Mouse (Mus musculus): ENCODE data around the gene Got1. TPM values are rescaled to one million over a fixed set of nuclear protein-coding genes. Genes with fewer than 3 reads are reported as not detected.

Gene Got1
- polyA plus RNA-seq, 1 experiment: 48.1 TPM

DNA sequence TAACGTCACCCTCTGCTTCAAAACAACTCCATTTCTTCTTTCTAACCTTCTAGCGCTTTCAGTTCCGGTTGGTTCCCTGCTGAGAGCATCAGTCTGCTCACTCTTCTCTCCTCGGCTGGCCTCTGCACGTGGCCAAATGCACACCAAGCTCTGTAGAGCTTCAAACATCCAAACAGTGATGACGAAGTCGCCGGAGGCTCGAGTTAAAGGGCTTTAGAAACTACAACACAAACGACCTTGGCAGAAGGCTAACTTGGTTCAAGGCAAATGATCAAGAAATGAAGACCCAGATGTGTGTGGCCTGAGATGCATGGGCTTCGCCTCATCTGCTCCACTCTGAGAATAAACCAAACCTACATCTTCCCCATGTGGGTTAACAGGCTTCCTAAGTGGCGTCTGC, 854 bp downstream of the Got1 start:
- peak overlapping the region; percentile 85 for H3K4me3 ChIP-seq (ENCODE audit: insufficient read depth, low read length)
- H3K4me1 ChIP-seq (ENCODE audit: control insufficient read depth, insufficient read depth, low read length): peaks cover 10% of the 10 kb centered on the region; the same call in 1 of the 2 replicates
- peak overlapping the region; percentile 58; the same call in 1 of the 2 replicates for H3K27ac ChIP-seq (ENCODE audit: insufficient read depth, low read length)
- no peak for TF ChIP-seq CTCF (IDR thresholded peaks at IDR 0.05; ENCODE audit: borderline replicate concordance, insufficient read depth, low read length)
- TF ChIP-seq POLR2A (IDR thresholded peaks at IDR 0.05; ENCODE audit: low read depth, low read length): no peak

DNA sequence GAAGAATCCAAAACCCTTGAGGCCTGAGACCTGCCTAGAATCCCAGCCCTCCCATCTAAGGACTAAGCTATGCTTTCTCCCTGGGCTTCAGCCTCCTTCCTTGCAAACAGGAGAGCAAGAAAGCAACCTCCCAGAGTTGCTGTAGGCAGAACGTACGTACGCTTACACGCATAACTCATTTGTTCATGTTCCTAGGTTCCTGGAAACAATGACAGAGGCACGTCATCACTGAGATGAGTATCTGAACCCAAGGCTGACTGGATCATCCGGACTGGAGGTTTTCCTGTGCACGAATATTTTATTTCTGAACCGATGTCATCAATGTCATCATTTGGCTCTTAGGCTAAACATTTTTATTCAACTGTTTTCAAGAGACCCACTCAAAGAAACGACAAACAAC, 2.4 kb downstream of the Got1 start:
- H3K27ac ChIP-seq (ENCODE audit: insufficient read depth, low read length): no peak overlapping the region
- H3K4me3 ChIP-seq (ENCODE audit: insufficient read depth, low read length): no peak overlapping the region
- peaks cover 12% of the 10 kb centered on the region; the same call in 1 of the 2 replicates for H3K4me1 ChIP-seq (ENCODE audit: control insufficient read depth, insufficient read depth, low read length)
- TF ChIP-seq POLR2A (IDR thresholded peaks at IDR 0.05; ENCODE audit: low read depth, low read length): no peak
- no peak for TF ChIP-seq CTCF (IDR thresholded peaks at IDR 0.05; ENCODE audit: borderline replicate concordance, insufficient read depth, low read length)

DNA sequence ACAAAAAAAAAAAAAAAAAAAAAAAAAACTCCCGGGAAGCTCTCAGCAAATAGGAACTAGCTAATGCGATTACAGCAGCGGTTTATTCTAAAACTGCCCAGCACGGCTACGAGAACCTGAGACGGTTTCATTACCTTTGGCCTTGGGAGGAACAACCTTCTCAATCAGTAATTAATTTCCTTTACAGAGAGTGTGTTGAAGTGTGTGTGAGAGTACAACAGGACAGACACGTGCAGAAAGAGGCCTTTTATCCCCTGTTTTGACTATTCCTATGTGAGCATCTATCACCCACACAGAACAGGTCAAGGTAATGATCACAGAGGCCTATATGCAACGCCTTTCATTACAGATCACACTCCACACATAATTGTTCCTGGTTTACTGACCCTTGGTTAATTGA, 3.0 kb downstream of the Got1 start:
- H3K4me3 ChIP-seq (ENCODE audit: insufficient read depth, low read length): no peak overlapping the region
- H3K4me1 ChIP-seq (ENCODE audit: control insufficient read depth, insufficient read depth, low read length): peaks cover 12% of the 10 kb centered on the region; the same call in 1 of the 2 replicates
- no peak for TF ChIP-seq CTCF (IDR thresholded peaks at IDR 0.05; ENCODE audit: borderline replicate concordance, insufficient read depth, low read length)
- no peak for TF ChIP-seq POLR2A (IDR thresholded peaks at IDR 0.05; ENCODE audit: low read depth, low read length)
- H3K27ac ChIP-seq (ENCODE audit: insufficient read depth, low read length): no peak overlapping the region

DNA sequence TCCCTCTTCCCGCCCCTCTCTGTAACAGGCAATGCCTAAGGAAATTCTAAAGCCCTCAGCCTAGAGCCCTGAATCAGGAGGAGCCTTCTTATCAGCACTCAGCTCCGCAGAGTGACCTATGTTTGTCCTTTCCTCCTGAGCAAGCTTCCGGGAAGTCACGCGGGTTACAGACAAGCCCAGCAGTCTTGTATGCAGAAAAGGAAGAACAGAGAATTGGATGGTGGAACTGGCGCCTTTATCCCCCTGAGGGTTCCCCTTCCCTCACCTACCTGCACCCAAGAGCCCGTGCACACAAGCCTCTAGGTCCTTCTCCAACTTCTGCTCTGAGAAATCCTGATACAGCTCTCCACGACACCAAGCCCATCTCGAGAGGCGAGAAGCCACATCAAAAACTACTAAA, 4.0 kb downstream of the Got1 start:
- TF ChIP-seq CTCF (IDR thresholded peaks at IDR 0.05; ENCODE audit: borderline replicate concordance, insufficient read depth, low read length) (no peak), POLR2A (IDR thresholded peaks at IDR 0.05; ENCODE audit: low read depth, low read length) (no peak)
- Histone ChIP-seq H3K27ac (ENCODE audit: insufficient read depth, low read length) (no peak overlapping the region), H3K4me1 (ENCODE audit: control insufficient read depth, insufficient read depth, low read length) (peaks cover 11% of the 10 kb centered on the region; the same call in 1 of the 2 replicates), H3K4me3 (ENCODE audit: insufficient read depth, low read length) (no peak overlapping the region)

DNA sequence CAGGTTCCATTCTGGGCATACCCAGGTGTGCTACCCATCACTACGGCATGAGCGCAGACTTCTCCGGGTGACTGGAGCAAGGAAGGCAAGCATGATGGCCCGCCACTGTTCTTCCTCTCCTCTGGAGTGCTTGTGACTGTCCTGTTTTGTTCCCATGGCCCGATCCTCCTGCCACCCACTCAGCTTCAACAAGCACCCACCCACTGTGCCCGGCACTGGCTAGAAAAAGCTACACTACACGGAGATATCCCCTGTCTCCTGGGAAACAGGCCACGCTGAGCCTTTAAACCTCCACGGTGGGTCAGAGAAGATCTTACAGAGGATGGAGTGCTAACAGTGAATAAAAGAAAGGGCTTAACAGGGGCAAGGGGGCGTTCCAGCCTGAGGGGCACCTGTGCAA, 5.2 kb downstream of the Got1 start:
- no peak overlapping the region for H3K4me3 ChIP-seq (ENCODE audit: insufficient read depth, low read length)
- no peak for TF ChIP-seq CTCF (IDR thresholded peaks at IDR 0.05; ENCODE audit: borderline replicate concordance, insufficient read depth, low read length)
- no peak for TF ChIP-seq POLR2A (IDR thresholded peaks at IDR 0.05; ENCODE audit: low read depth, low read length)

DNA sequence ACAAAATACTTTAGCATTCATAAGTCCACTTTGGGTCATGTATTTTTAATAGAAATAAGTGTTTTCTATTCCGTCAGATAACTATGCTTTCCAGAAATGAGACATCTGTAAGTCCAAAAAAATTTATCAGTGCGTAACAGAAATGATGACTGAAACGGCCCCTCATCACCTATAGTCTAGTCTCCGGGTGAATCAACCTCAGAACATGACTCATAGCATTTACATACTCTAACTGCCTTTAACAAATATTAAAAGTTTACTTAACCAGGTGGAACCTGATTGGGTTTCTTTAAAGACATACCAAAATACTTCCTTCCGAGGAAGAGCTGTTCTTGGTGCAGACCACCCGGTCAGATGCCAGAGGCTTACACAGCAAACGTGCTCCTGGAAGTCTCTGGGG, 6.1 kb downstream of the Got1 start:
- Histone ChIP-seq H3K27ac (ENCODE audit: insufficient read depth, low read length) (no peak overlapping the region), H3K4me3 (ENCODE audit: insufficient read depth, low read length) (no peak overlapping the region), H3K4me1 (ENCODE audit: control insufficient read depth, insufficient read depth, low read length) (peaks cover 7% of the 10 kb centered on the region; the same call in 1 of the 2 replicates)
- TF ChIP-seq POLR2A (IDR thresholded peaks at IDR 0.05; ENCODE audit: low read depth, low read length) (no peak), CTCF (IDR thresholded peaks at IDR 0.05; ENCODE audit: borderline replicate concordance, insufficient read depth, low read length) (no peak)

More for the DNA sequence above, 5.2 kb downstream of the Got1 start:
- H3K4me1 ChIP-seq (ENCODE audit: control insufficient read depth, insufficient read depth, low read length): peaks cover 7% of the 10 kb centered on the region; the same call in 1 of the 2 replicates
- no peak overlapping the region for H3K27ac ChIP-seq (ENCODE audit: insufficient read depth, low read length)

DNA sequence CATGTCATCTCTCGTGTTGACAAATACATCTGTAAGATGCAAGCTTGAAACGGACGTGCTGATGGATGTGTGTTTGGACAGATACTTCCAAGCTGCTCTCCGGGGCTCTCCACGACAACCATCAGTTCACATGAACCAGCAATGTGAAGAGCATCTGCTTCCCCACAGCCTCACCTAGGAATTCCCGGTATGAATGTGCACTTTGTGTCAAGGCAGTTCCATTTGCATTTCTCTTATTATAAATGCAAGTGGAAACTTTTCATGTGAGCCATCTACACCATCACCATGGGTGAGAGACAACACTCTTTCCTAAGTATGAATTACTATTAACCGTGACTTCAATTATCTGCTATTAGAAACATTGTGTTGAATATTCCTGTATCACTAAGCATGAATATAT, 6.6 kb downstream of the Got1 start:
- no peak for TF ChIP-seq CTCF (IDR thresholded peaks at IDR 0.05; ENCODE audit: borderline replicate concordance, insufficient read depth, low read length)
- no peak for TF ChIP-seq POLR2A (IDR thresholded peaks at IDR 0.05; ENCODE audit: low read depth, low read length)
- H3K27ac ChIP-seq (ENCODE audit: insufficient read depth, low read length): no peak overlapping the region
- H3K4me3 ChIP-seq (ENCODE audit: insufficient read depth, low read length): no peak overlapping the region
- H3K4me1 ChIP-seq (ENCODE audit: control insufficient read depth, insufficient read depth, low read length): peaks cover 7% of the 10 kb centered on the region; the same call in 1 of the 2 replicates

DNA sequence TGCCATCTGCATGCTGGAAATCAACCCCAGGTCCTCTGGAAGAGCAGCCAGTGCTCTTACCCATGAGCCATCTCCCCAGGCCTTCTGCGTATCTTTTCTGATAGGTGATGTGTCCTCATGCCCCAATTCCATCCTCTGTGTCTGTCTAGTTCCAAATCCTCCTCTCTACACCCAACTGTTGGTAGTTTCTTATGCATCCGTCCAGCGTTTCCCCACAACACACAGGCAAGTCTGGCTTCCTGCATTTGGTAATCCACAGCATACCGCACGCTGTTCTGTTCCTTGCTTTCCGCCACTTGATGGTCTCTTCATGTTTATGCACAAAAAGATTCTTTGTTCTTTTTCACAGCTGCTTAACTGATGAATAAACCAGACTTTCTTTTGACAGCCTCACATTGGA, 7.1 kb downstream of the Got1 start:
- Histone ChIP-seq H3K4me1 (ENCODE audit: control insufficient read depth, insufficient read depth, low read length) (peaks cover 7% of the 10 kb centered on the region; the same call in 1 of the 2 replicates), H3K27ac (ENCODE audit: insufficient read depth, low read length) (no peak overlapping the region), H3K4me3 (ENCODE audit: insufficient read depth, low read length) (no peak overlapping the region)
- TF ChIP-seq CTCF (IDR thresholded peaks at IDR 0.05; ENCODE audit: borderline replicate concordance, insufficient read depth, low read length): no peak

DNA sequence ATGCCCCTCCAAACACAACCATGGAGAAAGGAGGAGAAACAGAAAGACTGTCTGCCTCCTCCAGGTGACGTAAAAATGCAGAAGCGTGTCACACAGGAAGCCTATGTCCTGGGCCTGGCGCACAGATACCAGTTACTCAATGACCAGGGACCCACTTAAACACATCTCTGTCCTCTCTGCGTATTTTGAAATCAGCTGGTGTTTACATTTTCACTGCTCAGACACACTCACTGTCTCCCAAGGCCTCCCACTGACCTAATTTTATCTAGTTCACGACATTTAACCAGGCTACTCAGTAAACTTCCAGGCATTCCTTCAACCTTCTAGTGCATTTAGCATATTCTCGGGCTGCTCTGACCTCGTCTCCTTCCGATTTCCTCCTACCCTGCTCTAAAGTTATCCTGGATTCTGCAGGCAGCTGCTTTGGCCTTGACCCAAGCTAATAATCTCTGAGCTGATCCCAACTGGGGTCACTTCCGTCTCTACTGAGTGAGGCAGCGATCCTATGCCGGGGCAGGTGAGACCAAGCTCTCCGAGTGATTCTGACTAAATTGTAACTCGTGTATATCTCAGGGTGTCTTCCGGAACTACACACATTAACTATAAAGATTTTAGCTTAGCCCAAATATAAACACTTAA, 7.9 kb downstream of the Got1 start:
- Histone ChIP-seq H3K27ac (ENCODE audit: insufficient read depth, low read length) (no peak overlapping the region), H3K4me1 (ENCODE audit: control insufficient read depth, insufficient read depth, low read length) (peaks cover 3% of the 10 kb centered on the region; the same call in 1 of the 2 replicates), H3K4me3 (ENCODE audit: insufficient read depth, low read length) (no peak overlapping the region)
- TF ChIP-seq POLR2A (IDR thresholded peaks at IDR 0.05; ENCODE audit: low read depth, low read length) (no peak), CTCF (IDR thresholded peaks at IDR 0.05; ENCODE audit: borderline replicate concordance, insufficient read depth, low read length) (no peak)

DNA sequence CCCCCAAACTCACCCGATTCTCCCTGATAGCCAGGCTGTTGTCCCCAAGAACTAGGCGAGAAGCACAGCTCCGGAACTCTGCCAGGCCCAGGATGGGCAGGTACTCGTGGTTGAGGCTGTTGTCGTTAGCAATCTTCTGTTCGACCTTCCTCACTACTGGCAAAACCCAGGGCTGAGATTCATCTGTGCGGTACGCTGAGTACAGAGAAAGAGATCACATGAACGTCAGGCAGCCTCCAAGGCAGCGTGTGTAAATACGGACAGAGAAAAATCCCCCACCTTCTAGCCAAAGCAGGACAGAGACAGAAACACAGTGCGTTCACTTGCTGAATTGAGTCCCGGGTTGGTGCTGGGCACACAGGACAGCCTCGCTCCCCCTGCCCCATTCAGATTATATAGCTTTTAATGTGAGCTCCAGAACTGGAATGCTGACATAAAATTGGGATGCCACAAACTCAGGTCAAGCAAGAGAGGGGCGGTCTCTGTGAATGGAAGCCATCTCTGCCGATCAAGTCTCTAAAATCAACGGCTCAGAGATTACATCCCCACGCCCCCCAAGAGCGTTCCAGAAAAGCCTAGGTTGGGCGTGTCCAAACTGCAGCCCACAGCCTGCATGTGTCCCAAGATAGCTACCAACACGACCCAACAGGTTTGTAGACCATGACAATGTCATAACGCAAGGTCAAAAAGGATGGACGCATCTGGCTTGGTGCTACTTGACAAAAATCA, 8.6 kb downstream of the Got1 start:
- H3K27ac ChIP-seq (ENCODE audit: insufficient read depth, low read length): no peak overlapping the region
- H3K4me1 ChIP-seq (ENCODE audit: control insufficient read depth, insufficient read depth, low read length): peaks cover 3% of the 10 kb centered on the region; the same call in 1 of the 2 replicates
- TF ChIP-seq CTCF (IDR thresholded peaks at IDR 0.05; ENCODE audit: borderline replicate concordance, insufficient read depth, low read length) (no peak), POLR2A (IDR thresholded peaks at IDR 0.05; ENCODE audit: low read depth, low read length) (no peak)
- H3K4me3 ChIP-seq (ENCODE audit: insufficient read depth, low read length): no peak overlapping the region

Data from embryonic fibroblast, embryonic 13.5 days (primary cell).